In the genomic region with DNA sequence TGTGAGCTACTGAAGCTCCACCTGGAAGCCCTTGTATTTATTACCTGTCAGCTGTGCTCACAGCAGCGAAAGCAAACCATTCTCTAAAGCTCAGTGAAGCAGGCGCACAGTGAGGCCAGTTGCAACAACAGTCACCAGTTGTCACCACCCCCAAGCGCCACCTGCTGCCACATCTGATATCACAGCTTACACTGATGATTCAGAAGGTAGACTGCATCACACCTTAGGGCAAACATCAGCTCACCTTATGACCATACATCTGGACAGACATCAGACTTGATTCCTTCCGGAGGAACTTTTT, we compare ENCODE assay signal across 9 mouse cellular contexts.
A peak's percentile ranks its signal among the peaks of the same experiment; 100 is the strongest.
DNase-seq lines count a peak whose midpoint lies in the region; ATAC-seq and TF ChIP-seq lines count a peak whose summit lies in the region.
"Had no signal": no experiment of that assay in that cellular context is flagged by ENCODE, and none has a peak within 500 bp of the region (broad histone marks: within the 10 kb centered on the region; RNA-seq: fewer than 3 reads in every experiment).

No protein-coding gene starts in this region.

- no peaks in the 10 kb centered on the region for H3K9me3 ChIP-seq in hindbrain, embryonic 10.5 days
- no peaks in the 10 kb centered on the region for H3K9me3 ChIP-seq in hindbrain, embryonic 16.5 days (ENCODE audit: control insufficient read depth, low read length)
- no peaks in the 10 kb centered on the region for H3K9me3 ChIP-seq in ES-E14 (ENCODE audit: control insufficient read depth, insufficient read depth, low read depth, low read length)
- H3K9me3 ChIP-seq: limb, embryonic 15.5 days had no signal

- H3K4me3 ChIP-seq in hindbrain, embryonic 10.5 days = no peak overlapping the region
- no peak overlapping the region for H3K4me3 ChIP-seq in hindbrain, embryonic 16.5 days (ENCODE audit: low read length)
- no peak overlapping the region for H3K4me3 ChIP-seq in ES-E14 (ENCODE audit: insufficient read depth in 1 of 2, low read depth in 1 of 2, low read length in 2 of 2, poor library complexity in 1 of 2, severe bottlenecking in 1 of 2)
- H3K4me3 ChIP-seq: limb, embryonic 15.5 days had no signal

- H3K4me1 ChIP-seq in hindbrain, embryonic 10.5 days (replicated peaks) = peaks cover 19% of the 10 kb centered on the region
- H3K4me1 ChIP-seq in hindbrain, embryonic 16.5 days (ENCODE audit: control insufficient read depth, insufficient read depth, low read depth, low read length) = peaks cover 10% of the 10 kb centered on the region
- H3K4me1 ChIP-seq in ES-E14 (ENCODE audit: control insufficient read depth in 2 of 2, insufficient read depth in 2 of 2, low read length in 2 of 2, poor library complexity in 1 of 2) = peaks cover 7 to 18% of the 10 kb centered on the region in 2 experiments; a peak in 3 of 4 replicates

- peak; percentile 29 for DNase-seq in hindbrain, embryonic 10.5 days (ENCODE audit: low spot score)
- DNase-seq in ES-E14 (ENCODE audit: low read depth, low spot score) = no peak
- peak; percentile 81 for DNase-seq in kidney, adult 18-20 months
- DNase-seq in lung, adult 18-20 months = peak; percentile 83 to 86
- DNase-seq in right cerebral cortex, postnatal 10 days (ENCODE audit: low spot score in 2 of 2) = peak; percentile 45 to 51
- peak; percentile 73 to 80 for DNase-seq in urinary bladder, postnatal 36 days (ENCODE audit: low spot score in 2 of 2)

- WGBS in hindbrain, embryonic 10.5 days = 53% methylated on average over 4 of the region's 4 CpGs
- 66% methylated on average over 4 of the region's 4 CpGs for WGBS in hindbrain, embryonic 16.5 days

- no peak for ATAC-seq in hindbrain, embryonic 16.5 days
- peak; percentile 74 for ATAC-seq in common myeloid progenitor, adult 5-6 weeks (replicated peaks; ENCODE audit: low read depth, poor library complexity, severe bottlenecking)

- H3K27me3 ChIP-seq in hindbrain, embryonic 10.5 days (ENCODE audit: insufficient read depth, poor library complexity, severe bottlenecking) = no peaks in the 10 kb centered on the region
- H3K27me3 ChIP-seq in hindbrain, embryonic 16.5 days (replicated peaks; ENCODE audit: control insufficient read depth, insufficient read depth, low read length) = no peaks in the 10 kb centered on the region
- H3K27me3 ChIP-seq: limb, embryonic 15.5 days had no signal

- no peaks in the 10 kb centered on the region for H3K36me3 ChIP-seq in hindbrain, embryonic 10.5 days
- no peaks in the 10 kb centered on the region for H3K36me3 ChIP-seq in hindbrain, embryonic 16.5 days (ENCODE audit: control insufficient read depth, insufficient read depth, low read length)
- no peaks in the 10 kb centered on the region for H3K36me3 ChIP-seq in ES-E14 (ENCODE audit: control insufficient read depth, insufficient read depth, low read length, poor library complexity, severe bottlenecking)
- H3K36me3 ChIP-seq: limb, embryonic 15.5 days had no signal

- H3K9ac ChIP-seq in hindbrain, embryonic 16.5 days (ENCODE audit: low read depth, low read length) = no peak overlapping the region
- no peak overlapping the region for H3K9ac ChIP-seq in ES-E14 (ENCODE audit: insufficient read depth, low read depth, low read length, poor library complexity, severe bottlenecking)
- H3K9ac ChIP-seq: limb, embryonic 15.5 days had no signal

- in situ Hi-C loops in ES-E14 (cut with MboI; ENCODE audit: low sequenced_read_pairs in 2 of 2, unreplicated experiment in 2 of 2) = no loop called here

- H3K4me2 ChIP-seq in hindbrain, embryonic 16.5 days (ENCODE audit: low read length) = no peak overlapping the region
- H3K4me2 ChIP-seq: limb, embryonic 15.5 days had no signal

- H3K27ac ChIP-seq in hindbrain, embryonic 10.5 days = no peak overlapping the region
- H3K27ac ChIP-seq in hindbrain, embryonic 16.5 days (ENCODE audit: low read depth, low read length) = no peak overlapping the region
- no peak overlapping the region for H3K27ac ChIP-seq in ES-E14 (ENCODE audit: insufficient read depth, low read depth, low read length, poor library complexity, severe bottlenecking)
- H3K27ac ChIP-seq: limb, embryonic 15.5 days had no signal

TF ChIP-seq in ES-E14, 5 proteins besides CTCF, POLR2A, EP300 and RAD21:
- TF ChIP-seq ZC3H11A (IDR thresholded peaks at IDR 0.05; ENCODE audit: borderline replicate concordance, low read depth, low read length) (peak; percentile 81), MAFK (IDR thresholded peaks at IDR 0.05; ENCODE audit: insufficient read depth, low read depth, low read length) (no peak), ZNF384 (IDR thresholded peaks at IDR 0.05; ENCODE audit: low read depth, low read length) (no peak), HCFC1 (IDR thresholded peaks at IDR 0.05; ENCODE audit: borderline replicate concordance, insufficient read depth, low read length) (no peak), CHD2 (IDR thresholded peaks at IDR 0.05; ENCODE audit: low read depth, low read length) (no peak)
